Mouse (Mus musculus) hindbrain, embryonic 15.5 days (tissue): ENCODE measurements at regions not wholly inside any gene's neighbourhood (a gene's known extent, or its start where the extent isn't known, plus 50 kb on each side); places are given as distances from the start of the nearest gene placed in this dataset.

ENCODE experiments used
- ATAC-seq: fragments of 200-750 bp; cut with Nextera tagmentation; 2 replicates; pipeline ENCODE4 v1.8.0; 2017; ENCODE audit warnings: low read depth, moderate number of reproducible peaks, moderate TSS enrichment; ENCODE audit not compliant: low FRiP score
- H3K27ac ChIP-seq: fragments of 300-500 bp; sonication (generic); replicated peaks from 2 replicates; pipeline ENCODE4 v1.5.1; 2015; ENCODE audit warnings: mild to moderate bottlenecking, inconsistent platforms
- H3K27me3 ChIP-seq: fragments of 300-500 bp; sonication (generic); 2 replicates; pipeline ENCODE4 v1.6.1; 2015; ENCODE audit warnings: control low read depth, inconsistent platforms
- H3K36me3 ChIP-seq: fragments of 300-500 bp; sonication (generic); 2 replicates; pipeline ENCODE4 v1.6.1; 2015; ENCODE audit warnings: control low read depth, inconsistent platforms
- H3K4me1 ChIP-seq: fragments of 300-500 bp; sonication (generic); replicated peaks from 2 replicates; pipeline ENCODE4 v1.6.1; 2015; ENCODE audit warnings: control low read depth, inconsistent platforms
- H3K4me2 ChIP-seq: fragments of 300-500 bp; sonication (generic); 2 replicates; pipeline ENCODE4 v1.6.1; 2015; ENCODE audit warnings: moderate library complexity, mild to moderate bottlenecking, inconsistent platforms
- H3K4me3 ChIP-seq: fragments of 300-500 bp; sonication (generic); 2 replicates; pipeline ENCODE4 v1.5.1; 2015; ENCODE audit warnings: mild to moderate bottlenecking, inconsistent platforms
- H3K9ac ChIP-seq: fragments of 300-500 bp; sonication (generic); 2 replicates; pipeline ENCODE4 v1.6.1; 2015; ENCODE audit warnings: inconsistent platforms
- H3K9me3 ChIP-seq: fragments of 300-500 bp; sonication (generic); 2 replicates; pipeline ENCODE4 v1.6.1; 2016; ENCODE audit warnings: control low read depth, inconsistent platforms
- WGBS: fragments of 180-500 bp; shearing (Covaris S2); methylation state at CpG from one replicate; pipeline ENCODE4 v1.1.7; 2015; 5-methylcytosine and 5-hydroxymethylcytosine counted together

DNA sequence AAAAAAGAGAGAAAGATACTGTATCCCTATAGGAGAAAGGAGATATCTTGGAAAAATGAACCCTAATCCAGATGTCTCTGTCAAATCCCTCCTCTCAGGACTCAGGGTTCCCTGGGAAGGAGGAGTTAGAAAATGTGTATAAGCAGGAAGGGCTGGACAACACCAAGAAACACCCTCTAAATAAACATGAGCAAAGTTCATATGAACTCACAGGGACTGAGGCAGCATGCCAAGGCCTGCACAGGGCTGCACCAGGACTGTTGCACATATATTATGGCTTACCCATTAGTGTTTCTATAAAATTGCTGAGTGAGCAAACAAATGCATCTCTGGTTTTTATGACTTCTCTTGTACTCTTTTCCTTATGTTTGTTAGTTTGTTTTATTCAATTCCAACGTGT, 508.5 kb upstream of the Fam174a start:
- WGBS: 75% methylated on average over 1 of the region's 1 CpGs
- Histone ChIP-seq H3K9ac (no peak overlapping the region), H3K4me2 (no peak overlapping the region), H3K4me3 (no peak overlapping the region), H3K27me3 (no peaks in the 10 kb centered on the region), H3K27ac (no peak overlapping the region), H3K9me3 (no peaks in the 10 kb centered on the region), H3K36me3 (no peaks in the 10 kb centered on the region), H3K4me1 (no peaks in the 10 kb centered on the region)
- no peak for ATAC-seq

DNA sequence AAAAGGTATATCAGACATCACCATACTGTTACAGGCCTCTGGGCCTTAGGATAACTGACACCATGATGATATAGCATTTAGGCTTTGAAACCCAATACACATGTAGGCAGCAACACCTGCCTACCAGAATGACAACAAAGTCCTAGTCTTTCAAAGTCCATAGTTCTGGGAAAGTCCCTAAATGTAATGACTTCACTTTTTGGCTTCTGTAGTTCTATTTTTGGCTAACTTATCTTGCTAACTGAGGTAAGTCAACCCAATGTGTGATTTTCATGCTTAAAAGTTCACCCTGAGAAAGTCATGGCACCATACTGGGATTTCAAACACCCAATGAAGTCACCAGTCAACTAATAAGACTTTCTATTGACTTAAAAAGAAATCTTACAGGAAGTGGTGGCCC, 485.8 kb upstream of the Fam174a start:
- Histone ChIP-seq H3K36me3 (no peaks in the 10 kb centered on the region), H3K27ac (no peak overlapping the region), H3K9ac (no peak overlapping the region), H3K9me3 (no peaks in the 10 kb centered on the region), H3K4me3 (no peak overlapping the region), H3K27me3 (no peaks in the 10 kb centered on the region), H3K4me2 (no peak overlapping the region), H3K4me1 (no peaks in the 10 kb centered on the region)
- no peak for ATAC-seq

- Histone ChIP-seq H3K4me3 (no peak overlapping the region), H3K4me2 (no peak overlapping the region), H3K36me3 (no peaks in the 10 kb centered on the region), H3K9me3 (no peaks in the 10 kb centered on the region), H3K9ac (no peak overlapping the region), H3K4me1 (no peaks in the 10 kb centered on the region), H3K27ac (no peak overlapping the region), H3K27me3 (no peaks in the 10 kb centered on the region)
- ATAC-seq: no peak
- whole genome bisulfite sequencing: 90% methylated on average over 4 of the region's 4 CpGs
Measured at GRCm38 (mm10) chr1:94835982-94836381, 477.4 kb upstream of the Fam174a start.

- Histone ChIP-seq H3K27me3 (no peaks in the 10 kb centered on the region), H3K27ac (no peak overlapping the region), H3K4me1 (no peaks in the 10 kb centered on the region), H3K36me3 (no peaks in the 10 kb centered on the region), H3K4me2 (no peak overlapping the region), H3K9ac (no peak overlapping the region), H3K9me3 (no peaks in the 10 kb centered on the region), H3K4me3 (no peak overlapping the region)
- ATAC-seq: no peak
- WGBS: 88% methylated on average over 1 of the region's 1 CpGs
Measured at GRCm38 (mm10) chr1:94851522-94851921, 461.9 kb upstream of the Fam174a start.

DNA sequence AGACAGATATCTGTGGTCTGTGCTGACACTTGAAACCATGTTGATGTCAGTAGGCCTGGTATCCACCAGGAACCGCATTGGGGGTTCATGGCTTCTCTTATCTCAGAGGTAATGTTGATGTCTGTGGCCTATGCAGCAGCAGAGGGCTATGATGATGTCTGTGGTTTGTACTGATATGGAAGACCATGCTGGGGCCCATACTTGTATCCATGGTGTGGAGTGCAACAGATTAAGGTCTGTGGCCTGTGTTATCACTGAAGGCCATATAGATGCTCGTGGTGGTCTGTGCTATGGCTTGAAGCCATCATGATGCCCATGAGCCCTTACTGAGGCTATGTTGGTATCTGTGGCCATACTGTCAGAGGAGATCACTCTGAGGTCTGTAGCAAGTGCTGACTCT, 455.0 kb upstream of the Fam174a start:
- H3K27ac ChIP-seq: no peak overlapping the region
- no peaks in the 10 kb centered on the region for H3K27me3 ChIP-seq
- H3K4me2 ChIP-seq: no peak overlapping the region
- H3K36me3 ChIP-seq: no peaks in the 10 kb centered on the region
- H3K9ac ChIP-seq: no peak overlapping the region
- no peak overlapping the region for H3K4me3 ChIP-seq
- ATAC-seq: no peak
- H3K9me3 ChIP-seq: no peaks in the 10 kb centered on the region
- no peaks in the 10 kb centered on the region for H3K4me1 ChIP-seq
- WGBS: 96% methylated on average over 2 of the region's 2 CpGs

- no peak overlapping the region for H3K4me3 ChIP-seq
- no peaks in the 10 kb centered on the region for H3K9me3 ChIP-seq
- H3K36me3 ChIP-seq: no peaks in the 10 kb centered on the region
- H3K9ac ChIP-seq: no peak overlapping the region
- H3K27me3 ChIP-seq: no peaks in the 10 kb centered on the region
- no peak for ATAC-seq
- H3K4me2 ChIP-seq: no peak overlapping the region
- no peak overlapping the region for H3K27ac ChIP-seq
- no peaks in the 10 kb centered on the region for H3K4me1 ChIP-seq
Measured at GRCm38 (mm10) chr1:94868872-94869271, 444.6 kb upstream of the Fam174a start.

DNA sequence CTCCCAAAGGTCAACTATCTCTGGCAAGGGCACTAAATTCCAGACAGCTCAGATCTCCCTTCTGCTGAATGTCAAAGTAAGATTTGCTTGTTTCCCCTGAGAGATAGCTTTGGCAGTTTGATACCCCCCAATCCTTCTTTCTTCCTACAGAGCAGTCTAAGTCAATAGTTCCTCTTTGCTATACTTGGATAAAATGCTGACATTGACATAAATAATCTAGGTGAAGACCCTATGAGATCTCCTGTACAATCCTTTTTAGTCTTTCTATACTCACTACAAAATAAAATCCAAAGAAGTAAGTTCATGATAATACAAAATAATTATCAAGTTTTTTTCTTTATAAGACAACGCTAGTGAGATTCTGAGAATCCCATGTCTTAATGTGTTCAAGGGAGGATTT, 432.9 kb upstream of the Fam174a start:
- H3K4me2 ChIP-seq: no peak overlapping the region
- ATAC-seq: no peak
- H3K9ac ChIP-seq: no peak overlapping the region
- no peaks in the 10 kb centered on the region for H3K27me3 ChIP-seq
- H3K4me1 ChIP-seq: no peaks in the 10 kb centered on the region
- no peaks in the 10 kb centered on the region for H3K36me3 ChIP-seq
- no peaks in the 10 kb centered on the region for H3K9me3 ChIP-seq
- WGBS: 98% methylated on average over 1 of the region's 1 CpGs
- no peak overlapping the region for H3K4me3 ChIP-seq
- H3K27ac ChIP-seq: no peak overlapping the region

DNA sequence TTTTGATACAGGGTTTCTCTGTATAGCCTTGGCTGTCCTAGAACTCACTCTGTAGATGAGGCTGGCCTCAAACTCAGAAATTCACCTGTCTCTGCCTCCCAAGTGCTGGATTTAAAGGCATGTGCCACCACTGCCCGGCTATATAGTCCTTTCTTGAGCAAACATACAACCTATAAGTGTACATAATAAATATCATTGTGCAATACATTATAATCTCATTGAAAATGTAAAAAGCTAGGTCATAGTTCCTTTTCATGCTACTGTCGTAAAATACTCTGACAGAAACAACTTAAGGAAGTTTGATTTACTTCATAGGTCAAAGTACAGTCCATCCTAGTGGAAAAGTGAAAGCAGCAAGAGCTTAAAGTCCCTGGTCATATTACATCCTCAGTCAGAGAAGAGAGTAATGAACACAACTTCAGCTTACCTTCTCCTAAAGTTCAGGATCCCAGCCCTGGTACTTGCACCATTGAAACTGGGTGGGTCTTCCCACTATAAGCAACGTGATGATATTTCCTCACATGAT, 408.4 kb upstream of the Fam174a start:
- no peak overlapping the region for H3K4me2 ChIP-seq
- no peak for ATAC-seq
- WGBS: 88% methylated on average over 3 of the region's 3 CpGs
- H3K4me1 ChIP-seq: no peaks in the 10 kb centered on the region
- H3K9me3 ChIP-seq: no peaks in the 10 kb centered on the region
- H3K36me3 ChIP-seq: no peaks in the 10 kb centered on the region
- no peaks in the 10 kb centered on the region for H3K27me3 ChIP-seq
- H3K9ac ChIP-seq: no peak overlapping the region
- H3K4me3 ChIP-seq: no peak overlapping the region
- no peak overlapping the region for H3K27ac ChIP-seq

DNA sequence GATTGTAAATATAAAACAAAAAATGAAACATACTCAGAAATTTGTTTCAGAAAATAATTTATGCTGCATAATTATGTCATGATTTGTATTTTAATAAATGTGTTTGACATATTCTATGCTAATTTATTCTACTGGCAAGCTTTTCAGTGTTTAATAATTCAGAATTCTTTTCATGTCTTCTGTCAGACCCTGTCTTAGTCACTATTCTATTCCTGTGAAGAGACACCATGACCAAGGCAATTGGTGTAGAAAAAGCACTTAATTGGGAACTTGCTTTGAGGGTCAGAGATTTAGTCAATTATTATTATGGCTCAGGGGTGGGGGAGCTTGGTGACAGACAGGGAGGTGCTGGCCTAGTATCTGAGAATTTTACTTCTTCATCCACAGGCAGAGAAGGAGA, 402.6 kb upstream of the Fam174a start:
- Histone ChIP-seq H3K36me3 (no peaks in the 10 kb centered on the region), H3K4me3 (no peak overlapping the region), H3K9ac (no peak overlapping the region), H3K4me2 (no peak overlapping the region), H3K27me3 (no peaks in the 10 kb centered on the region), H3K27ac (no peak overlapping the region), H3K9me3 (no peaks in the 10 kb centered on the region), H3K4me1 (no peaks in the 10 kb centered on the region)
- ATAC-seq: no peak
